Mouse (Mus musculus): ENCODE data around the gene B2m. TPM values are rescaled to one million over a fixed set of nuclear protein-coding genes. Genes with fewer than 3 reads are reported as not detected.
A peak's percentile ranks its signal among the peaks of the same experiment; 100 is the strongest.

B2m gene
- polyA plus RNA-seq, 1 experiment from 2014 or later, result 82.7 TPM

DNA sequence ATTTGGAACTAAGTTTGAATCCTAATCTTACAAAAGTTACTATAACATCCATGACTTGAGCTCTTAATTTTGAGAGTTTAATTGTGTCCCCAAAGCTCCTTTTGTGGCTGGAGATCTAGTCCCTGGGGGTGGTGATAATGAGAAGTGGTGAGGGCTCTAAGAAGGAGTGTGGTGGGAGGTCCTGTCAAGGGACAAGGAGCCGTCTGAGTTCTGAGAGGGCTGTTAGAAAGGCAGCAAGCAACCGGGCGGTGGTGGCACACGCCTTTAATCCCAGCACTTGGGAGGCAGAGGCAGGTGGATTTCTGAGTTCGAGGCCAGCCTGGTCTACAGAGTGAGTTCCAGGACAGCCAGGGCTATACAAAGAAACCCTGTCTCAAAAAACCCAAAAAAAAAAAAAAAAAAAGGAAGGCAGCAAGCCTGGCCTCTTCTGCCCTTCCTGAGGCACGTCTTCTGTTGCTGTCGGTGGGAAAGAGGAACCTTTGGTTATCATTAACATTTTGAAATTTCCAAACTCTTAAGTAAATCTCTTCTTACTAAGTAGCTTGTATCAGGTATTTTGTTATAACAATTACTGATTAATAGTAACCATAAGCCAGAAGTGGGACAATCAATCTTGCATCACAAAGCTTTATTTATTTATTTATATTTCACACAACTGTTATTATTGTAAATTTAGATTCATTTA is 6.3 kb downstream of the B2m start:
- no peak for ATAC-seq
- Histone ChIP-seq H3K27me3 (no peaks in the 10 kb centered on the region), H3K4me2 (replicated peaks) (no peak overlapping the region), H3K27ac (no peak overlapping the region), H3K4me3 (replicated peaks) (no peak overlapping the region), H3K9me3 (no peaks in the 10 kb centered on the region), H3K36me3 (no peaks in the 10 kb centered on the region), H3K9ac (replicated peaks) (no peak overlapping the region), H3K4me1 (replicated peaks) (0 out of 2 replicates have a peak, but pooled peaks cover 6% of the 10 kb centered on the region)
- WGBS, result 88% methylated on average over 7 of the region's 7 CpGs

- Histone ChIP-seq H3K4me1 (replicated peaks) (0 out of 2 replicates have a peak, but pooled peaks cover 6% of the 10 kb centered on the region), H3K9ac (replicated peaks) (no peak overlapping the region), H3K4me3 (replicated peaks) (no peak overlapping the region), H3K4me2 (replicated peaks) (no peak overlapping the region), H3K9me3 (no peaks in the 10 kb centered on the region), H3K27ac (no peak overlapping the region), H3K27me3 (no peaks in the 10 kb centered on the region), H3K36me3 (no peaks in the 10 kb centered on the region)
- 89% methylated on average over 2 of the region's 2 CpGs for WGBS
- no peak for ATAC-seq
Observed at GRCm38 (mm10) chr2:122154479-122154878, 7.0 kb downstream of the B2m start.

GRCm38 (mm10) chr2:122155292-122155691 is 7.8 kb downstream of the B2m start:
- Histone ChIP-seq H3K27me3 (no peaks in the 10 kb centered on the region), H3K4me3 (replicated peaks) (no peak overlapping the region), H3K4me1 (replicated peaks) (0 out of 2 replicates have a peak, but pooled peaks cover 6% of the 10 kb centered on the region), H3K9me3 (no peaks in the 10 kb centered on the region), H3K27ac (no peak overlapping the region), H3K4me2 (replicated peaks) (no peak overlapping the region), H3K36me3 (no peaks in the 10 kb centered on the region), H3K9ac (replicated peaks) (no peak overlapping the region)
- ATAC-seq, result no peak
- 90% methylated on average over 2 of the region's 2 CpGs for WGBS

GRCm38 (mm10) chr2:122156051-122156700 is 8.7 kb downstream of the B2m start:
- Histone ChIP-seq H3K4me1 (replicated peaks) (0 out of 2 replicates have a peak, but pooled peaks cover 6% of the 10 kb centered on the region), H3K9me3 (no peaks in the 10 kb centered on the region), H3K36me3 (no peaks in the 10 kb centered on the region), H3K4me2 (replicated peaks) (no peak overlapping the region), H3K27ac (no peak overlapping the region), H3K4me3 (replicated peaks) (no peak overlapping the region), H3K27me3 (no peaks in the 10 kb centered on the region), H3K9ac (replicated peaks) (no peak overlapping the region)
- ATAC-seq, result no peak
- 90% methylated on average over 4 of the region's 4 CpGs for WGBS

- Histone ChIP-seq H3K4me3 (replicated peaks) (no peak overlapping the region), H3K9me3 (no peaks in the 10 kb centered on the region), H3K36me3 (no peaks in the 10 kb centered on the region), H3K4me1 (replicated peaks) (0 out of 2 replicates have a peak, but pooled peaks cover 6% of the 10 kb centered on the region), H3K9ac (replicated peaks) (no peak overlapping the region), H3K27me3 (no peaks in the 10 kb centered on the region), H3K4me2 (replicated peaks) (no peak overlapping the region), H3K27ac (no peak overlapping the region)
- no peak for ATAC-seq
Observed at GRCm38 (mm10) chr2:122157561-122157960, 10.1 kb downstream of the B2m start.

DNA sequence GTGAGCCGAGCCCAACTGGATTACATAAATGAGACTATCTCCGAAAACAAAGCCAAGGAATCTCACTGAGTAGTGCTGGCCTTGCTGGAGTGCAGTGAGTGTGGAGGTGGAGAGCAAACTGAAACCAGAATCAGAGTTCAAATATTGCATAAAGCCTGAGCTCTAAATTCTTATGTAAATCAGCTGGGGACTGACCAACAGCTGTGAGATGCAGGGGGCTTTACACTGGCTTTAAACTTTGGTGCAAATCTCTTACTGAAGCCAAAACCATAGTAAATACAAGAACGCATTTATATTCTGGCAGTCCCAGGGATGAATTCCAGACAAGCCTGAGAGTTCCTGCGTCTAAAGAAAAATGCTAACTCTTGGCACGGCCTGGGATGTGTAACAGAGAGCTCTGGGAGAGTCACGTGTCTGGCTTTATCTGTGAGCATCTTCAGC is 10.9 kb downstream of the B2m start:
- Histone ChIP-seq H3K4me2 (replicated peaks) (no peak overlapping the region), H3K36me3 (no peaks in the 10 kb centered on the region), H3K9me3 (no peaks in the 10 kb centered on the region), H3K4me1 (replicated peaks) (0 out of 2 replicates have a peak, but pooled peaks cover 6% of the 10 kb centered on the region), H3K9ac (replicated peaks) (no peak overlapping the region), H3K4me3 (replicated peaks) (no peak overlapping the region), H3K27me3 (no peaks in the 10 kb centered on the region), H3K27ac (no peak overlapping the region)
- 47% methylated on average over 6 of the region's 6 CpGs for WGBS
- ATAC-seq, result no peak

GRCm38 (mm10) chr2:122159667-122160066 is 12.2 kb downstream of the B2m start:
- H3K4me1 ChIP-seq (replicated peaks), result 0 out of 2 replicates have a peak, but pooled peaks cover 6% of the 10 kb centered on the region
- 92% methylated on average over 6 of the region's 6 CpGs for WGBS
- H3K27ac ChIP-seq, result no peak overlapping the region
- no peaks in the 10 kb centered on the region for H3K9me3 ChIP-seq
- H3K9ac ChIP-seq (replicated peaks), result no peak overlapping the region
- no peak for ATAC-seq
- no peak overlapping the region for H3K4me3 ChIP-seq (replicated peaks)
- H3K4me2 ChIP-seq (replicated peaks), result no peak overlapping the region
- no peaks in the 10 kb centered on the region for H3K36me3 ChIP-seq
- H3K27me3 ChIP-seq, result no peaks in the 10 kb centered on the region

GRCm38 (mm10) chr2:122160680-122161079 is 13.2 kb downstream of the B2m start, which contains the start of gene Trim69:
Gene Trim69 (plus strand): TSS chr2:122160700.
- H3K9ac ChIP-seq (replicated peaks), result no peak within 1 kb of the TSS

GRCm38 (mm10) chr2:122161542-122161941 is 14.1 kb downstream of the B2m start:
- Histone ChIP-seq H3K4me3 (replicated peaks) (no peak overlapping the region), H3K4me2 (replicated peaks) (no peak overlapping the region), H3K4me1 (replicated peaks) (0 out of 2 replicates have a peak, but pooled peaks cover 6% of the 10 kb centered on the region), H3K27ac (no peak overlapping the region), H3K36me3 (no peaks in the 10 kb centered on the region), H3K9ac (replicated peaks) (no peak overlapping the region), H3K27me3 (no peaks in the 10 kb centered on the region), H3K9me3 (no peaks in the 10 kb centered on the region)
- WGBS, result 17% methylated on average over 4 of the region's 4 CpGs
- no peak for ATAC-seq

More at GRCm38 (mm10) chr2:122160680-122161079, 13.2 kb downstream of the B2m start, which contains the start of gene Trim69:
- 47% methylated on average over 2 of the region's 2 CpGs for WGBS
- Histone ChIP-seq H3K4me2 (replicated peaks) (no peak within 1 kb of the TSS), H3K27me3 (no peaks in the 10 kb centered on the region), H3K36me3 (no peaks in the 10 kb centered on the region), H3K9me3 (no peaks in the 10 kb centered on the region), H3K4me3 (replicated peaks) (no peak within 1 kb of the TSS), H3K4me1 (replicated peaks) (0 out of 2 replicates have a peak, but pooled peaks cover 6% of the 10 kb centered on the region), H3K27ac (no peak within 1 kb of the TSS)
- ATAC-seq, result 0 out of 2 replicates have a peak, but pooled peaks have one; percentile 43

DNA sequence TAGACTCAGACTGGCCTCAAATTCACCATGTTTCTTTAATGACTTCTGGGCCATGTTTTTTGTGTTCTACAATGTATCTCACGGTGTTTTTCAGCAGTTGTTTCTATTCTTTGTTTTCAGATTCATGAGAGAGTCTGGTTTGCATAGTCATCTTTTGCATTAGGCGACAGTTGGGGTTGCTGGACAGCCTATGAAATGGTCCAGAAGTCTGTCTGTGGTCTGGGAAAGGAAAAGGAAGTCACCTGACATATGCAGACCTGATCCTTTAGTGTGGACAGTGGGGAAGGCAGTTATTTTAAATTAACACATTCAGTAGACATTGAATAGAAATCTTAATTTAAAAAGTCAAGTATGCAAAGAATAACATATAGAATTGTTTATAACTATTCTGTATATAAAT is 15.0 kb downstream of the B2m start:
- H3K27ac ChIP-seq, result no peak overlapping the region
- no peak overlapping the region for H3K4me2 ChIP-seq (replicated peaks)
- no peaks in the 10 kb centered on the region for H3K9me3 ChIP-seq
- no peaks in the 10 kb centered on the region for H3K27me3 ChIP-seq
- ATAC-seq, result no peak
- no peak overlapping the region for H3K9ac ChIP-seq (replicated peaks)
- H3K36me3 ChIP-seq, result no peaks in the 10 kb centered on the region
- H3K4me1 ChIP-seq (replicated peaks), result 0 out of 2 replicates have a peak, but pooled peaks cover 6% of the 10 kb centered on the region
- 85% methylated on average over 2 of the region's 2 CpGs for WGBS
- H3K4me3 ChIP-seq (replicated peaks), result no peak overlapping the region

DNA sequence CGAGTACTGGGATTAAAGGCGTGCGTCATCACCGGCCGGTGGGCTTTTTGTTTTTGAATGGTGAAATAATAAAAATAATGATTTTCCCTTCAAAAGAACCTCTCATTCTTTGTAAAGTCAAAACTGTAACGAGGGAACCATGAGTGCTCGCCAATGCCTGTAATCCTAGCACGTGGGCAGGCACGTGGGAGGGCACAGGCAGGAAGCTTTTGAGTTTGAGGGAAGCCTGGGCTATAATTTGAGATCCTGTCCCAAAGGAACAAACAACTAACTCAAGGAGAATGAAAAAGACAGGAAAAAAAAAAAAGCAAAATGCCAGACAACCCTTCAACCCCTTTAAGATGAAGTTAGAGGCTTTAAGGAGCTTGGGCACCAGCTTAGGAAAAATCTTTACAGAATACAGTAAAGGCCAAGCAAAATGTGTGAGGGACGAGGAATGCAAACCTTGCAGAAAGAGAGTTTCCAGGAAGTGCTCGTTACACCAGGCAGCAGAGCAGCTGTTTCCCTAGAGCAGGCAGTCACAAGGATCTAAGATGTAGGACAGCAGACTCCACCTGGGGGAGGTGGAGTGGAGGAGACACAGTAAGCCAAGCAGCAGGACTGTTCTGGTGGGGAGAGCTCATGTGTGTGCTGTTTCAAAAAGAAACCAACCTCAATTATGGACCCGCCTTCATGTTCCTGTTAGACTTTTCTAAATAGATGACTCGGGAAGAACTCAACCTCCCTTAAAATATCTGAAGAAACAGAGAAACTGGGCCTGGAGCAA is 16.1 kb downstream of the B2m start:
- H3K27ac ChIP-seq, result no peak overlapping the region
- no peaks in the 10 kb centered on the region for H3K36me3 ChIP-seq
- H3K4me1 ChIP-seq (replicated peaks), result 0 out of 2 replicates have a peak, but pooled peaks cover 1% of the 10 kb centered on the region
- no peak overlapping the region for H3K4me2 ChIP-seq (replicated peaks)
- WGBS, result 86% methylated on average over 13 of the region's 13 CpGs
- H3K27me3 ChIP-seq, result no peaks in the 10 kb centered on the region
- no peak for ATAC-seq
- H3K4me3 ChIP-seq (replicated peaks), result no peak overlapping the region
- H3K9ac ChIP-seq (replicated peaks), result no peak overlapping the region
- H3K9me3 ChIP-seq, result no peaks in the 10 kb centered on the region

- H3K4me3 ChIP-seq (replicated peaks), result no peak overlapping the region
- H3K4me2 ChIP-seq (replicated peaks), result no peak overlapping the region
- no peak overlapping the region for H3K27ac ChIP-seq
- no peaks in the 10 kb centered on the region for H3K36me3 ChIP-seq
- no peak for ATAC-seq
- no peaks in the 10 kb centered on the region for H3K4me1 ChIP-seq (replicated peaks)
- 92% methylated on average over 11 of the region's 11 CpGs for WGBS
- no peak overlapping the region for H3K9ac ChIP-seq (replicated peaks)
- H3K27me3 ChIP-seq, result no peaks in the 10 kb centered on the region
- no peaks in the 10 kb centered on the region for H3K9me3 ChIP-seq
Observed at GRCm38 (mm10) chr2:122164293-122164692, 16.8 kb downstream of the B2m start.

Measured in midbrain, embryonic 13.5 days (tissue).